Mouse (Mus musculus) ES-E14 (cell line): ENCODE results near the gene Ppm1m. TPM values are rescaled to one million over a fixed set of nuclear protein-coding genes. Genes with fewer than 3 reads are reported as not detected.
"Not testable (repeated sequence)": the region's sequence is repeated elsewhere in the genome, so short reads cannot be mapped to it uniquely, and the experiment has no call there.

ENCODE experiments used
- DNase-seq: peaks from one replicate; pipeline ENCODE4 v3.0.0-alpha.2; 2013; ENCODE audit warnings: low read depth, low spot score
- H3K27ac ChIP-seq: 2 replicates; pipeline ENCODE4 v1.5.1; 2012; ENCODE audit warnings: low read depth, mild to moderate bottlenecking, low read length, moderate library complexity, mixed read lengths; ENCODE audit not compliant: poor library complexity, insufficient read depth, severe bottlenecking
- H3K36me3 ChIP-seq: 2 replicates; pipeline ENCODE4 v1.6.1; 2012; ENCODE audit warnings: mild to moderate bottlenecking, low read length, moderate library complexity, mixed read lengths; ENCODE audit not compliant: control insufficient read depth, poor library complexity, insufficient read depth, severe bottlenecking
- H3K4me1 ChIP-seq, 2 experiments: fragments of 150-350 bp in 1 of 2; sonication (generic) in 1 of 2; 2 replicates each; pipeline ENCODE4 v1.6.1; 2012; ENCODE audit warnings: low read length in 2 of 2, mild to moderate bottlenecking in 1 of 2, mixed read lengths in 1 of 2; ENCODE audit not compliant: control insufficient read depth in 2 of 2, insufficient read depth in 2 of 2, poor library complexity in 1 of 2
- H3K4me3 ChIP-seq, 2 experiments: fragments of 150-350 bp in 1 of 2; sonication (generic) in 1 of 2; 2 replicates each; pipeline ENCODE4 v1.5.1; 2012; ENCODE audit warnings: low read length in 2 of 2, low read depth in 1 of 2, mild to moderate bottlenecking in 1 of 2, mixed read lengths in 1 of 2; ENCODE audit not compliant: insufficient read depth in 1 of 2, poor library complexity in 1 of 2, severe bottlenecking in 1 of 2
- H3K9ac ChIP-seq: 2 replicates; pipeline ENCODE4 v1.6.1; 2012; ENCODE audit warnings: low read depth, mild to moderate bottlenecking, low read length, mixed read lengths; ENCODE audit not compliant: poor library complexity, insufficient read depth, severe bottlenecking
- H3K9me3 ChIP-seq: fragments of 150-350 bp; sonication (generic); 2 replicates; pipeline ENCODE4 v1.6.1; 2012; ENCODE audit warnings: low read depth, mild to moderate bottlenecking, low read length; ENCODE audit not compliant: control insufficient read depth, insufficient read depth
- CHD2 ChIP-seq: IDR thresholded peaks from 2 replicates; pipeline ENCODE4 v1.6.1; 2014; ENCODE audit warnings: mild to moderate bottlenecking, low read depth, low read length, inconsistent platforms
- HCFC1 ChIP-seq: IDR thresholded peaks from 2 replicates; pipeline ENCODE4 v1.6.1; 2012; ENCODE audit warnings: low read length, inconsistent platforms, borderline replicate concordance; ENCODE audit not compliant: insufficient read depth
- MAFK ChIP-seq: IDR thresholded peaks from 2 replicates; pipeline ENCODE4 v1.6.1; 2014; ENCODE audit warnings: mild to moderate bottlenecking, low read depth, low read length, inconsistent platforms; ENCODE audit not compliant: insufficient read depth
- ZNF384 ChIP-seq: IDR thresholded peaks from 2 replicates; pipeline ENCODE4 v1.6.1; 2012; ENCODE audit warnings: low read depth, low read length, inconsistent platforms
- in situ Hi-C, 2 experiments: fragments of 600-800 bp; cut with MboI; formaldehyde crosslinking; loops; one replicate each; pipeline ENCODE4 v1.15.1; 2025; ENCODE audit warnings: low sequenced_read_pairs in 2 of 2, inconsistent platforms in 1 of 2; ENCODE audit not compliant: unreplicated experiment in 2 of 2
- total RNA-seq: library from RNA; depleted of rRNA; stranded (reverse); fragments of 300-350 nt; gene quantifications from 2 replicates; pipeline ENCODE4 v1.2.3, GENCODE M21; 2012

Gene Ppm1m
- total RNA-seq, 1 experiment: 40.6 TPM

DNA sequence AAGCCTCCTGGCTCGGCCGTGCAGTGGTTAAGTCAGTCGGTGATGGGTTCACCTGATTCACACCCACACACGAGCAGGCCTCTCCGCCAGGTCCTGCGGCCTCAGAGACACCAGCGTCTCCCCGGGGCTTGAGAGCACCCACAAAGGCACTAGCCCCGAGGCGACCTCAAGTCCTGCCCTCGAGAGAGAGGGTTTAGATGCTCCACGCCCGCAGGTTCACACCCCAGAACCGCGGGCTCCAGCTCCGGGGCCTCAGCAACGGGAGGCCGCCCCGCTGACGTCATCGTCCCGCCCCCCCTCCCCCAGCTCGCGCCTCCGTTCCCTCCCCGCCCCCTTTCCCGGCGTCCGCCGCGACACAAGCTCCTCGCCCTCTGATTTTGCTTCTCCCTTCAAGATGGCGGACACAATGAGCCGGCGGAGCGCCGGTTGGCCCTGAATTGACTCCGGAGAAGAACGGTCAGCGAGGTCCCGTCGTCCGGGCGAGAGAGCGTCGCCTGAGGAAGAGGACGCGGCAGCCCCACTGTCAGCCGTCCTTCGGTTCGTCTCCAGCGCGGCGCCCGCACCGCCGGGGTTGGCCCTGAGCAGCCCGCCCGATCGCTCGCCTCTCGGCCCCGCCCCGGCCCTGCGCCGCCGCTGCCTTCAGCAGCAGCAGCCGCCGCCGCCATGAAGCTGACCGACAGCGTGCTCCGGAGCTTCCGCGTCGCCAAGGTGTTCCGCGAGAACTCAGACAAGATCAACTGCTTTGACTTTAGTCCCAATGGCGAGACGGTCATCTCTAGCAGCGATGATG, 28.8 kb downstream of the Ppm1m start, which contains the start of gene Wdr82:
Gene Wdr82 (plus strand): TSS at position 373 of the 790 bp plus-strand sequence.
- H3K27ac ChIP-seq: peak within 1 kb of the TSS; percentile 97
- peaks cover 9 to 14% of the 10 kb centered on the region in 2 experiments for H3K4me1 ChIP-seq
- no peak for TF ChIP-seq CHD2
- peak; percentile 66; the same call in 1 of the 2 replicates for TF ChIP-seq HCFC1
- peak within 1 kb of the TSS; percentile 100 for H3K9ac ChIP-seq
- in situ Hi-C loops: no loop called here
- peak within 1 kb of the TSS; percentile 87 to 100 for H3K4me3 ChIP-seq
- peak; percentile 84 for DNase-seq
- peaks cover 7% of the 10 kb centered on the region; the same call in 1 of the 2 replicates for H3K36me3 ChIP-seq
- H3K9me3 ChIP-seq: no peaks in the 10 kb centered on the region

DNA sequence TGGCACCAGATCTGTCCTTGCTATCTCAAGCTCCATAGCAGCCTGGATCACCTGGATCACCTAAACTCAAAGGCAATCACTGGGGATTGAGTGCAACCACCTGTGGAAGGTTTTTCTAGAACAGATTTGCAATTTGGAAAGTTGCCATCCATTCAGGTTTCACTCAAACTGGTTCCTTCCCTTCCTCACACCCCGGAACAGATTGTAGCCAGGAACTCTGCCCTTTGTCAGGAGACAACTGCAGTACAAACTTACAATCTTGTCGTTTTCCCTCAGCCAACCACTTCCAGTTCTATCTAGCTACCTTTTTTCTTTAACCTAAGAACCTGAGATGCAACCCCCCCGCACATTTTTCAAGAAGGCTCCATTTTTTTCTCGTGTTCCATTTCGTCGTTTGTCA, 29.6 kb downstream of the Ppm1m start:
- Histone ChIP-seq H3K27ac (no peak overlapping the region), H3K4me3 (peak overlapping the region; percentile 59 to 100; a peak in 3 of 4 replicates), H3K4me1 (peaks cover 10 to 17% of the 10 kb centered on the region in 2 experiments), H3K36me3 (peaks cover 7% of the 10 kb centered on the region; the same call in 1 of the 2 replicates), H3K9me3 (no peaks in the 10 kb centered on the region), H3K9ac (peak overlapping the region; percentile 80; the same call in 1 of the 2 replicates)
- in situ Hi-C loops: loop anchor here in 1 of 2 experiments (5.0 kb wide), 1 partner anchor 657 kb away; no protein-coding TSS in a partner anchor
- no peak for DNase-seq
- no peak for TF ChIP-seq CHD2

DNA sequence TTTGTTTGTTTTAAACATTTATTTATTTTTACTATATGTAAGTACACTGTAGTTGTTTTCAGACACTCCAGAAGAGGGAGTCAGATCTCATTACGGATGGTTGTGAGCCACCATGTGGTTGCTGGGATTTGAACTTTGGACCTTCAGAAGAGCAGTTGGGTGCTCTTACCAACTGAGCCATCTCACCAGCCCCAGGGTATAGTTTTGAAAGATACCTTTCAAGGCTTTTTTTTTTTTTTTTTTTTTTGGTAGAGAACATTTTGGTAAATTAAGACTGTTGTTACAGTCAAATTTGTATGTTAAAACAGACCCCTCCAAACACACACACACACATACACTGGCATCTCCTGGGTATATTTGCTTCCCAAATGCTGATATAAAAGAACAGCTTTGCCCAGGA, 30.5 kb downstream of the Ppm1m start:
- in situ Hi-C loops: loop anchor here in 1 of 2 experiments (5.0 kb wide), 1 partner anchor 658 kb away; no protein-coding TSS in a partner anchor
- H3K9me3 ChIP-seq: not testable (repeated sequence)

DNA sequence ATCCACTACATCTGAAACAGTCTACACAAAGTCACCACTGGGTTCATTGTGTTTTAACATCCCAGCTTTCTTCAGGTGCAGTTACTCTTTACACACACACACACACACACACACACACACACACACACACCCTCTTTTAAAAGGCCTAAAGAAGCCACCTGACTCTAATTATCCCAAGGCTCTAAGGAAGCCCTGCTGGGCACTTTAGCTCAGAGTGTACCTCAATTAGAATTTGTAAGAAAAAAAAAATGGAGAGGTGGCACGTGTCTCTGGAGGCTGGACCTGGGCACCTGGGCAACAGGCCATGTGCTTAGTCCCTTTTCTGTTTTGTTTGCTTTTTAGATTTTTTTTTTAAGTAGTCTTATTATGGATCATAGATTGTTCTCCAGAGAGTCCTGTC, 31.8 kb downstream of the Ppm1m start:
- no peak overlapping the region for H3K9ac ChIP-seq
- H3K9me3 ChIP-seq: no peaks in the 10 kb centered on the region
- in situ Hi-C loops: loop anchor here in 1 of 2 experiments (5.0 kb wide), 1 partner anchor 660 kb away; no protein-coding TSS in a partner anchor
- DNase-seq: no peak
- peaks cover 5% of the 10 kb centered on the region; the same call in 1 of the 2 replicates for H3K36me3 ChIP-seq
- H3K27ac ChIP-seq: peak overlapping the region; percentile 88; the same call in 1 of the 2 replicates
- H3K4me3 ChIP-seq: no peak overlapping the region
- no peak for TF ChIP-seq MAFK
- peak; percentile 92 for TF ChIP-seq ZNF384
- H3K4me1 ChIP-seq: peaks cover 8 to 16% of the 10 kb centered on the region in 2 experiments

More for the DNA sequence above, 30.5 kb downstream of the Ppm1m start:
- H3K4me3 ChIP-seq, H3K27ac ChIP-seq, H3K36me3 ChIP-seq, DNase-seq, H3K9ac ChIP-seq: not testable (repeated sequence)
- peaks cover 10 to 16% of the 10 kb centered on the region in 2 experiments for H3K4me1 ChIP-seq

DNA sequence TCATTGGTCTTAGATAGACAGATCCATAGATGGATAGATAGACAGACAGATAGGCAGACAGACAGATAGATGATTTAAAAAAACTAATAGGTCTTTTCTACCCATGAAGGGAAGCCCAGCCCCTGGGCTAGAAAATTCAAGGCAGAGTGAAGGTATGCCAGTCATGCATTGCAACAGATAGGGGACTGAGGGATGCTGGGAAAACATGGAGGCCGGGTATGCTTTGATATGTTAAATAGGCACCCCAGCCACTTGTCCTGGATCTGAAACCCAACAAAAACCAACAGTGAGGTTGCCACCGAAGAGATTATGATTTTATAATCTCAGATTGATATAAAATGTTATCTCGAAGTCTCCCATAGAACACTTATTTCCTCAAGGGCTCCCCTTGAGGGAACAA, 32.3 kb downstream of the Ppm1m start:
- no peak for DNase-seq
- in situ Hi-C loops: loop anchor here in 1 of 2 experiments (5.0 kb wide), 1 partner anchor 660 kb away; no protein-coding TSS in a partner anchor
- Histone ChIP-seq H3K9me3 (no peaks in the 10 kb centered on the region), H3K27ac (peak overlapping the region; percentile 88; the same call in 1 of the 2 replicates), H3K4me3 (no peak overlapping the region), H3K36me3 (peaks cover 5% of the 10 kb centered on the region; the same call in 1 of the 2 replicates), H3K4me1 (peaks cover 6 to 16% of the 10 kb centered on the region in 2 experiments), H3K9ac (no peak overlapping the region)
- TF ChIP-seq CHD2 (no peak), ZNF384 (0 out of 2 replicates have a peak, but pooled peaks have one; percentile 4), HCFC1 (no peak)
